Mouse (Mus musculus): ENCODE results near the gene Mphosph10. TPM values are rescaled to one million over a fixed set of nuclear protein-coding genes. Genes with fewer than 3 reads are reported as not detected.

The Mphosph10 gene
- 10 to 100 TPM; 54.6 to 57.2 TPM for total RNA-seq (2023)

DNA sequence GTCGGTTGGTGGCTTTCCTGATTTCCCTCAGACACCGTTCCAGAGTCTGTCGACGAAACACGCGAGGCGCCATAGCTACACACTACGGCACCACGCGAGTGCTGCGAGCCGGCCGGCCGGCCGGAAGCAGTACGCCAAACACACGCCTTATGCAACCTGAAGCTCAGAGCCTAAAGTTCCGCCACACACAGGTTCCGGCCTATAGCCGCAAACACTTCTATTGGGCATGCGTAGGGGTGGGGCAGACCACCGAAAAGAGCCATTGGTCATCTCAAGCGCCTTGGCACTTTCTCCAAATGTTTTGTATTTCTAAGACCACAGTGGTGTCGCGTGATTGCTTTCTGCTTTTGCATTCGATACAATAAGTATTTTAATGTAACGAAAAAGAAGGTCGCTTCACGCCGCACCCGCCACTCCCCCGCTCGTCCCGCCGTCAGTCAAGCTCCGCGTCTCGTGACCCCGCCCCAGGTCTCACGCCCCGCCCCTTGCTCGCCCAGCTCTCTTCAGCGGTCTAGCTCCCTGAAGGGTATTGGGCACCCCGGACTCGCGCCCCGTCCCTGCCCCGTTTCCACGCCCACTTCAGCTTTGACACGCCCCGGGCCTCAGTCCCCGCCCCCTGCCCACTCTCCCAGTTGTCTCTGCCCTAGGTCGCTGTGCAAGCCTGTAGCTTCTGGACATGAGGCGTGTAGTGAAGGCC, at the start of gene Mphosph10, which contains the start of gene Mcee:
TSS of gene Mphosph10 (minus strand) at position 147 of the 697 bp plus-strand sequence.
TSS of gene Mcee (plus strand) at position 486 of the 697 bp plus-strand sequence.

DNA sequence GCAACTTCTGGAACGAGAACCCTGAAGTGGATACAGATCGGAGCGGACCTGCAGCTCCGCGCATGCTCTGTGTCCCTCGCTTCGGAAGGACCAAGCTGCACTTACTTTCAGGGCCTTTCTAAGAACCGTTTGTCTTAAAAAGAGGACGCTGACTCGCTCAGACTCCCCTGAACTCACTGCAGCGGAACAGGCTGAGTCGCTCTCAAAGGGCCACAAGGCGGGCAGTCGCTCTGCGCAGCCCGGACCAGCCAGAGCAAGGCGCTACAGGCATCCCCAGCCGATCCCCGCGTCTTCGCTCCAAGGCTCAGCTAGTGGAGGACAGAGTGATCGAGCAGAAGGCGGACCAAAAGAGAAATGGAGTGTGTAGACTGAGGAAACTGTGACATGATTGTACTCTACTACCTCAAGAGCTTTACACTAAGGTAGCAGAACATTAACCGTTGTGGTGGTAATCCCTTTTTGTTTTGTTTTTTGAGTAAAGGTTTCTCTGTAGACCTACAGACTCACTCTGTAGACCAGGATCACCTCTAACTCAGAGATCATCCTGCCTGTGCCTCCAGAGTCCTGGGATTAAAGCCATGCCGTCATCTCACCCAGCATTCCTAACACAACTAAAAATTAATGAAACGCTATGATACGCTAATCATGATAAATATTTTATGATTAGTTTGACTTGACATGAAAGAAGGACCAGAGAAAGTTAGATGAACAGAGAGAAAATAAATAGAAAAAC, 18.1 kb downstream of the Mphosph10 start, which contains the start of gene Fan1:
TSS of gene Fan1 (minus strand) at position 266 of the 733 bp plus-strand sequence.

Other genes starting within 250 kb of the Mphosph10 start
- gene Trpm1, start 238.4 kb downstream of the Mphosph10 start, total RNA-seq (2023) = 10 to 100 TPM; 19.3 to 24.9 TPM
- 10 to 100 TPM; 11.7 to 17.4 TPM for gene Mtmr10, start 104.6 kb downstream of the Mphosph10 start, total RNA-seq (2023)
- gene Fan1, start 18.2 kb downstream of the Mphosph10 start, total RNA-seq (2023) = 10 to 100 TPM; 12.7 to 16.2 TPM
- 10 to 100 TPM; 10.1 to 11.3 TPM for gene Mcee, start 339 bp upstream of the Mphosph10 start, total RNA-seq (2023)
- not detected for gene Apba2, start 109.4 kb upstream of the Mphosph10 start, total RNA-seq (2023)